Mouse (Mus musculus) brown adipose tissue, adult 24 weeks (tissue): ENCODE data around the gene Tgfbr2. TPM values are rescaled to one million over a fixed set of nuclear protein-coding genes. Genes with fewer than 3 reads are reported as not detected.

ENCODE experiments used
- H3K27ac ChIP-seq: fragments of 200-500 bp; replicated peaks from 2 replicates; pipeline ENCODE4 v1.5.1; 2012; ENCODE audit warnings: low read depth, mild to moderate bottlenecking, low read length
- H3K4me1 ChIP-seq: fragments of 200-500 bp; 2 replicates; pipeline ENCODE4 v1.6.1; 2012; ENCODE audit warnings: low read length, mixed read lengths; ENCODE audit not compliant: control insufficient read depth, insufficient read depth, insufficient read length
- H3K4me3 ChIP-seq: fragments of 200-500 bp; 2 replicates; pipeline ENCODE4 v1.5.1; 2012; ENCODE audit warnings: low read depth, mild to moderate bottlenecking, low read length, moderate library complexity; ENCODE audit not compliant: insufficient read depth
- polyA plus RNA-seq: library from polyadenylated mRNA; stranded (reverse); fragments of >200 nt; gene quantifications from 2 replicates; pipeline ENCODE4 v1.2.4, GENCODE M21; 2012; ENCODE audit not compliant: missing spikeins, insufficient read depth, insufficient read length

The Tgfbr2 gene
- polyA plus RNA-seq: 60.5 and 68.8 TPM in 2 replicates

DNA sequence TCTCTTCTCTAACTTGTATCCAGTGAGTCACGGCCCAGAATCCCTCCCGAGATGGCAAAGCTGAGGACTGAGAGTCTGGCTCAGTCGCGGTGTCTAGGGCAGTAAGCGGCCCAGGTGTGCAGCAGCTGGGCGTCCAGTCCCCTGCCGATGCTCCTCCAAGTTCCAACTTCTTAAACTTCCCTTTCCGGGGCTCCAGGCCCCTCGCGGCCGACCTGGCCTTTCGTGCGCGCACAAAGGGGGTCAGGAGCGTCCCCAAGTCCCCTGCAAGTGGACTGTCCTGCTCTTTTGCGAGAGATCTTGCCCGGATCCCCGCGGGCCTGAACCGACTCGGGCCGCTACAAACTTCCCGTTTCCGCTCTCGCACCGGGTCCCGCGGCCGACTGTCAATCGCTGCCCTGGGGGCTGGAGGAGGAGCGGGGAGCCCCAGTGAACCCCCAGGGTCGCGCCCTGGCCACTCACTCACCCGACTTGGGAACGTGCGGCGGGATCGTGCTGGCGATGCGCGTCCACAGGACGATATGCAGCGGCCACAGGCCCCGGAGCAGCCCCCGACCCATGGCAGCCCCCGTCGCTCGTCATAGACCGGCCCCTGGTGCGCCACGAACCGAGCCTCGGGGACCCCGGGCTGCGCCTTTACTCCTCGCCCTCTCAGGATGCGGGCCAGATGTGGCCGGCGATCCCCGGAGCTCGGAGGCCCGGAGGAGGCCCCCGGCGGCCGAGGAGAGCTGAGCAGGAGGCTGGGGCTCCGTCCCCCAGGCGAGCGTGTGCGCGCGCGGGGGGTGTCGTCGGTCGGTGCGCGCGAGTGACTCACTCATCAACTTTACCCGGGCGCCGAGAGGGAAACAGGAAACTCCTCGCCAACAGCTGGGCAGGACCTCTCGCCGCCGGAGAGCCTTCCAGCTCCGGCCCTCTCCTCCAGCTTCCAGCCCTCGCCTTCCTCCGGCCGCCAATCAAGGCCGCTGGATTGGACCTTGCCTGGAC lies at the start of gene Tgfbr2:
Gene Tgfbr2, minus strand, starts transcription at position 880 of the 981 bp plus-strand sequence.
- Histone ChIP-seq H3K27ac (peak within 1 kb of the TSS; percentile 98), H3K4me3 (peak within 1 kb of the TSS; percentile 99), H3K4me1 (peaks cover 31% of the 10 kb centered on the region)

DNA sequence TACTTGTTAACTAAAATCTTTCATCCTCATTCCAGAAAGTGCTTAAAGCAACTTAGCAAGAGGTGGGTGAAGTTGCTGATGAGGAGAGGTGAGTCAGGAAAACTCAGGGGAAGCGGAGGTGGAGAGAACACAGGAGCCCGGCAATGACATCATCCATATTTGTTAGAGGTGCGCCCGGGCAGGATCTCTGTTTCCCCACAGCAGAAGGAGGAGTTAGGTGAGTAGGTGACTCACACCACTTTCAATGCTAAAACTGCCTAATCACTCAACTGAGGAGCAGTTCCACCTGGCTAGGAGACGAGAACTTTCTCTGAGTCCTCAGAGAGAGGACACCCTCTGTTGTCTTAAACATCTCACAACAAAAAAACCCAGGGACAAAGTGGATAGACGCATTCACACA lies 48.2 kb upstream of the Tgfbr2 start:
- Histone ChIP-seq H3K27ac (no peak overlapping the region), H3K4me1 (peaks cover 3% of the 10 kb centered on the region; the same call in 1 of the 2 replicates), H3K4me3 (no peak overlapping the region)

- H3K4me1 ChIP-seq: peaks cover 3% of the 10 kb centered on the region; the same call in 1 of the 2 replicates
- no peak overlapping the region for H3K4me3 ChIP-seq
- H3K27ac ChIP-seq: no peak overlapping the region
Observed at GRCm38 (mm10) chr9:116222643-116223042, 47.5 kb upstream of the Tgfbr2 start.

DNA sequence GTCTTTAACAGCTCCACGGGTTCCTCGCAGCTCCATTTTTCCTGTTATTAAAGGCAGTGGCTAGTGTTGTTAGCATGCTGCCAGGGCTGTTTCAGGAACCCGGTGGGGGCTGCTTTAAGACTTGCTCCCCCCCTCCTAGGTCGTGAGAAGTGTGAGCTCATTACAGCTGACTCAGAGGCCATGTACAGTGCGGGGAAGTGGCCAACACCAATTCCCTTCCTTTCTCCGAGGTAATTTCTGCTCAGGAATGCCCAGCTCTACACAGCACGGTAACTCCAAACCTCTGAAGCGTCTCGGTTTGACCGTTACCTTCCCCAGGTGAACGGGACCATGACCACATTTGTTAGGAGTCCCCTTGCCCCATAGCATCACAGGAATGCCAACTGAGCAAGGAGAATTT lies 46.8 kb upstream of the Tgfbr2 start:
- Histone ChIP-seq H3K4me3 (no peak overlapping the region), H3K27ac (no peak overlapping the region), H3K4me1 (peaks cover 3% of the 10 kb centered on the region; the same call in 1 of the 2 replicates)

DNA sequence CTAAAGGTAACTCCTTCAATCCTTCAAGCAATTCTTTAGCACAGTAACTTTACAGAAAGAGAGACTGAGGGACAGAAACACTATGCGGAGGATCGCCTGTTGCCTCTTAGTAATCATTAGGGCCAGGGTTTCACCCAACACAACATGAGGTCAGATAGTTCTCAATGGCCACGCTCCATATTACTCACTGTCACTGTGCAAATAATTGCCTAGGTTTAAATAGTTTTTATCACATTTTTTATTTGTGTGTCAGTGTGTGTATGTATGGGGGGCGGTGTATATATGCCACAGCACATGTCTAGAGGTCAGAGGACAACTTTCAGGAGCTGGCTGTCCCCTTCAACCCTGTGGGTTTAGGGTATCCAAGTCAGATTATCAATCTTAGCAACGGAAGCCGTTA lies 46.4 kb upstream of the Tgfbr2 start:
- Histone ChIP-seq H3K4me3 (no peak overlapping the region), H3K4me1 (peaks cover 3% of the 10 kb centered on the region; the same call in 1 of the 2 replicates), H3K27ac (no peak overlapping the region)

DNA sequence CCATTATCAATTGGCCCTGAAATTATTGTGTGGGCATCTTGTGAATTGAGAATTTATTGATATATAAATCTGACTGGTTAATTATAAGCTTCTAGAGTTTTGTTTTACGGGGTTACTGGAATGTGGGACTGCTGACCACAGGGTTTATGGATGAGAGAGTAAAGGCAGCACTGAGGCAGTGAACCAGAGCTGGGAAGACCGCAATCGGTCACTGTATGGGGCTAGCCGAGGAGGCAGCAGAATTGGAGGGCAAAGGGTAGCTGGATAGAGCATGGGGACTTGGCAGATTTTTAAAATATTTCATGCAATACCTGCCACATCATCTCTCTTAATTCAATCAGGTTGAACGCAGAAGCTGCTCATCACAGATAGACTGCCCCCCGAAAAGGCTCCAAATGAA lies 45.5 kb upstream of the Tgfbr2 start:
- H3K27ac ChIP-seq: no peak overlapping the region
- no peak overlapping the region for H3K4me3 ChIP-seq
- H3K4me1 ChIP-seq: peaks cover 3% of the 10 kb centered on the region; the same call in 1 of the 2 replicates

DNA sequence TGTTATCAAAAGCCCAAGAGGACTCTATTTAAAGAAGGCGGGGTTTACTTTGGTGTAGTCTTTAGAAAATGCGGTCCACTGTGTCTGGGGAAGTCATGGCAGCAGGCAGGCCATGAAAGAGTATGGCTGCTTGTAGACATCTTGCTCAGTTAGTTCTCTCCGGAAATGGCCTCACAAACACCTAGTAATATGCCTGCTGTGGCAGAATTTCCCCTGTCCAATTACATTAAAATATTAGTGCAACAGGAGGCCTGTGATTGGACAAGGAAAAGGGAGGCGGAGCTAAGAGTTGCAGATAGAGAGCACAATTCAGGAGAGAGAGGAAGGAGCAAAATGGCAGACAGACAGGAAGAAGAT lies 45.0 kb upstream of the Tgfbr2 start:
- no peak overlapping the region for H3K27ac ChIP-seq
- no peak overlapping the region for H3K4me3 ChIP-seq
- H3K4me1 ChIP-seq: peaks cover 3% of the 10 kb centered on the region; the same call in 1 of the 2 replicates

GRCm38 (mm10) chr9:116219234-116220158 lies 44.3 kb upstream of the Tgfbr2 start:
- H3K4me3 ChIP-seq: no peak overlapping the region
- H3K27ac ChIP-seq: peak overlapping the region; percentile 79
- peaks cover 3% of the 10 kb centered on the region; the same call in 1 of the 2 replicates for H3K4me1 ChIP-seq

- Histone ChIP-seq H3K27ac (peak overlapping the region; percentile 79), H3K4me3 (no peak overlapping the region), H3K4me1 (peaks cover 9% of the 10 kb centered on the region)
Observed at GRCm38 (mm10) chr9:116218780-116219179, 43.6 kb upstream of the Tgfbr2 start.

GRCm38 (mm10) chr9:116217099-116217498 lies 41.9 kb upstream of the Tgfbr2 start:
- H3K27ac ChIP-seq: no peak overlapping the region
- peaks cover 16% of the 10 kb centered on the region for H3K4me1 ChIP-seq

GRCm38 (mm10) chr9:116216677-116217076 lies 41.5 kb upstream of the Tgfbr2 start:
- Histone ChIP-seq H3K4me1 (peaks cover 16% of the 10 kb centered on the region), H3K4me3 (no peak overlapping the region)

More at GRCm38 (mm10) chr9:116217099-116217498, 41.9 kb upstream of the Tgfbr2 start:
- H3K4me3 ChIP-seq: no peak overlapping the region

GRCm38 (mm10) chr9:116214296-116214695 lies 39.1 kb upstream of the Tgfbr2 start:
- Histone ChIP-seq H3K4me3 (no peak overlapping the region), H3K4me1 (peaks cover 16% of the 10 kb centered on the region), H3K27ac (no peak overlapping the region)

More at GRCm38 (mm10) chr9:116216677-116217076, 41.5 kb upstream of the Tgfbr2 start:
- H3K27ac ChIP-seq: no peak overlapping the region

DNA sequence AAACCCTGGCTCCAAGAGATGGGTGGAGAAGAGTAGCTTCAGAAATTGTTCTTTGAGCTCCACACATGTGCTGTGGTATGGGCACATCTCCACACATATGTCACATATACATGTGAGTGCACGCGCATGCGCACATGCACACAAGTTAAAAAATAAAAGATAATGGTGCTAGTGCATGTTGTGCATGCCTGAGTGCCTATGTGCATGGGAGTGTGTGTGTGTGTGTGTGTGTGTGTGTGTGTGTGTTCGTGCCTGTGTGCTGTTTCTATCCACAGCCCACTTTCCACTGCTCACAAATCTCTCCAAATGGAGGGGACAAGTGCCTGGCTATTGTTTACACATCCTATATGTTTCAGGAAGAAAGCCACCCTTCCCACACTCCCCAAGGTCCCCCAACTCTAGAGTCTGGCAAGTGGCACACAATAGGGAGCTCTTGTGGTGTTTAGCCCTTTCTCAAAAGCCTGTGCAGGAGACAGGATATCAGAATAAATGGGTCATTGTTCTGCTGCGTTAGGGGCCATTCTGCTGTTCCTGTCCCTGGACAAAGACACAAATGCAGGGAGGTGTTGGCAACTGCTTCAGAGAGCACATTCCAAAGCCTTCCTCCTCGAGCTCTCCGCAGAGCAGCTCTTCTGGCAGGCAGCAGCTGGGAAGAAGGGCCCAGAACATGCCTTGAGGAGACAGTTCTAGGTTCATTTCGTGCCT lies 37.9 kb upstream of the Tgfbr2 start:
- Histone ChIP-seq H3K4me1 (peaks cover 13% of the 10 kb centered on the region), H3K4me3 (no peak overlapping the region), H3K27ac (0 out of 2 replicates have a peak overlapping the region, but pooled peaks have one; percentile 17)

- H3K27ac ChIP-seq: no peak overlapping the region
- H3K4me3 ChIP-seq: no peak overlapping the region
- H3K4me1 ChIP-seq: peaks cover 13% of the 10 kb centered on the region
Observed at GRCm38 (mm10) chr9:116212069-116212468, 36.9 kb upstream of the Tgfbr2 start.
